Mouse (Mus musculus) layer of hippocampus, adult 9-10 months (tissue): ENCODE measurements around the gene Sept12.

ENCODE experiments used
- DNase-seq: peaks from one replicate; pipeline ENCODE4 v3.0.0; 2022; ENCODE audit warnings: low spot score

The Sept12 gene

GRCm38 (mm10) chr16:4974521-4974920, 23.1 kb downstream of the Sept12 start:
- DNase-seq = no peak

- DNase-seq = no peak
Measured at GRCm38 (mm10) chr16:4971626-4972025, 26.0 kb downstream of the Sept12 start.

GRCm38 (mm10) chr16:4969055-4969843, 28.4 kb downstream of the Sept12 start:
- no peak for DNase-seq

- DNase-seq = no peak
Measured at GRCm38 (mm10) chr16:4968426-4968825, 29.2 kb downstream of the Sept12 start.

- no peak for DNase-seq
Measured at GRCm38 (mm10) chr16:4965392-4966129, 32.1 kb downstream of the Sept12 start.

- no peak for DNase-seq
Measured at GRCm38 (mm10) chr16:4964731-4965391, 32.8 kb downstream of the Sept12 start.

- peak; percentile 97 for DNase-seq
Measured at GRCm38 (mm10) chr16:4963797-4964709, 33.6 kb downstream of the Sept12 start, which contains the start of gene Anks3. Gene Anks3 (minus strand): TSS chr16:4964205.

- no peak for DNase-seq
Measured at GRCm38 (mm10) chr16:4963346-4963745, 34.3 kb downstream of the Sept12 start.

- DNase-seq = no peak
Measured at GRCm38 (mm10) chr16:4960260-4960659, 37.4 kb downstream of the Sept12 start.

- no peak for DNase-seq
Measured at GRCm38 (mm10) chr16:4957446-4957845, 40.2 kb downstream of the Sept12 start.

- DNase-seq = no peak
Measured at GRCm38 (mm10) chr16:4956609-4957008, 41.0 kb downstream of the Sept12 start.

- DNase-seq = no peak
Measured at GRCm38 (mm10) chr16:4947378-4947777, 50.3 kb downstream of the Sept12 start.

GRCm38 (mm10) chr16:4946155-4946554, 51.5 kb downstream of the Sept12 start:
- DNase-seq = no peak

GRCm38 (mm10) chr16:4945415-4945814, 52.2 kb downstream of the Sept12 start:
- no peak for DNase-seq

- DNase-seq = no peak
Measured at GRCm38 (mm10) chr16:4943431-4943830, 54.2 kb downstream of the Sept12 start.

GRCm38 (mm10) chr16:4942868-4943267, 54.8 kb downstream of the Sept12 start:
- DNase-seq = no peak

- DNase-seq = no peak
Measured at GRCm38 (mm10) chr16:4941016-4941415, 56.6 kb downstream of the Sept12 start.

- no peak for DNase-seq
Measured at GRCm38 (mm10) chr16:4940311-4940850, 57.3 kb downstream of the Sept12 start.

- no peak for DNase-seq
Measured at GRCm38 (mm10) chr16:4939412-4939811, 58.2 kb downstream of the Sept12 start.

GRCm38 (mm10) chr16:4938989-4939388, 58.7 kb downstream of the Sept12 start:
- peak; percentile 77 for DNase-seq

- DNase-seq = no peak
Measured at GRCm38 (mm10) chr16:4938461-4938860, 59.2 kb downstream of the Sept12 start, which contains the start of gene Nudt16l1. Gene Nudt16l1 (plus strand): TSS chr16:4938761.
